Mouse (Mus musculus): ENCODE measurements around the gene Olfr825. TPM values are rescaled to one million over a fixed set of nuclear protein-coding genes. Genes with fewer than 3 reads are reported as not detected.
"Not testable (repeated sequence)": the region's sequence is repeated elsewhere in the genome, so short reads cannot be mapped to it uniquely, and the experiment has no call there.

Gene Olfr825
- not detected in 2 replicates for polyA plus RNA-seq (2015; fragmentation: Nextera tagmentation; extraction: Ambion mirVana)

DNA sequence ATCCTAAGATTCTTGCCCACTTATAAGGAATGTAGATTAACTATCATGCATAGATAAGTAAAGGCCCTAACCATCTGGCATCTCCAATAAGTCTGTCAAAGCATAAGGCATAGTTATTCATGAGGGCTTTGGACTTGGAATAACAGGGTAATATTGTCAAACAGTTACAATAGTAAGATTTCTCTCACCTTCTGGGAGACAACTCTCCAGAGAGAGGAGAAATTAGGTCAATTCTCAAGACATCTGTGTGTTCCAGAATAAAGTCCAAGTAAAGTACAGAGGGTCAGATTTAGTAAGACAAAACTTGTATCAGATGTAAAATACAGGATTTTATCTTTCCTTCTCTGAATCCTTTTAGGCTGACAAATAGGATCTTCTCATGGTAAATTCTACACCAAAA lies at the start of gene Olfr825:
Gene Olfr825 (minus strand): TSS at position 101 of the 400 bp plus-strand sequence.
- no peak within 1 kb of the TSS for H3K4me2 ChIP-seq (ENCODE audit: low read length)
- H3K9me3 ChIP-seq (ENCODE audit: control insufficient read depth, low read length): no peaks in the 10 kb centered on the region
- no peak within 1 kb of the TSS for H3K27ac ChIP-seq (ENCODE audit: low read depth, low read length)
- H3K4me3 ChIP-seq (ENCODE audit: low read length): no peak within 1 kb of the TSS
- H3K27me3 ChIP-seq (replicated peaks; ENCODE audit: control insufficient read depth, insufficient read depth, low read length): no peaks in the 10 kb centered on the region
- H3K9ac ChIP-seq (ENCODE audit: low read depth, low read length): no peak within 1 kb of the TSS
- H3K4me1 ChIP-seq (ENCODE audit: control insufficient read depth, insufficient read depth, low read depth, low read length): no peaks in the 10 kb centered on the region
- H3K36me3 ChIP-seq (ENCODE audit: control insufficient read depth, insufficient read depth, low read length): no peaks in the 10 kb centered on the region
- ATAC-seq: no peak

DNA sequence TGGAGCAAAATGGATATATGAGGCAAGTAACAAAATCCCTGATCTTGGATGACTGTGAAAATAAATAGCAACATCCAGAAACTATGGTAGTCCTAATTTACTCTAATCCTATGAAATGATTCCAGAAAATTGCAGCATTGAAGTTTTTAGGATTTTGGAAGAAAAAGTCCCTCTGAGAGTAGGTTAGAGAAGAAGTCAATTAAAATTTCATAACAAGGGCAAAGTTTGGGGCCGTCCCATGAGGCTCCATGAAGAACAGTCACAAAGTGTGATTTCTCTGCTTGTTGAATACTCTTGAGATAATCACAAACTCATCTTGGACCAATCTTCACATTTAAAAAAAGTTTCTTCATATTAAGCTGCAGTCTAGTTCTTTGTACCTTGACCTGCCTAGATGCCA lies 47.7 kb upstream of the Olfr825 start, which contains the start of gene Olfr827:
Gene Olfr827 (minus strand): TSS at position 101 of the 400 bp plus-strand sequence.
- Histone ChIP-seq H3K4me3 (ENCODE audit: low read length) (no peak within 1 kb of the TSS), H3K36me3 (ENCODE audit: control insufficient read depth, insufficient read depth, low read length) (no peaks in the 10 kb centered on the region), H3K27me3 (replicated peaks; ENCODE audit: control insufficient read depth, insufficient read depth, low read length) (no peaks in the 10 kb centered on the region), H3K9ac (ENCODE audit: low read depth, low read length) (no peak within 1 kb of the TSS), H3K9me3 (ENCODE audit: control insufficient read depth, low read length) (no peaks in the 10 kb centered on the region), H3K27ac (ENCODE audit: low read depth, low read length) (no peak within 1 kb of the TSS), H3K4me2 (ENCODE audit: low read length) (no peak within 1 kb of the TSS), H3K4me1 (ENCODE audit: control insufficient read depth, insufficient read depth, low read depth, low read length) (no peaks in the 10 kb centered on the region)
- no peak for ATAC-seq
- 87% methylated on average over 1 of the region's 1 CpGs for WGBS

DNA sequence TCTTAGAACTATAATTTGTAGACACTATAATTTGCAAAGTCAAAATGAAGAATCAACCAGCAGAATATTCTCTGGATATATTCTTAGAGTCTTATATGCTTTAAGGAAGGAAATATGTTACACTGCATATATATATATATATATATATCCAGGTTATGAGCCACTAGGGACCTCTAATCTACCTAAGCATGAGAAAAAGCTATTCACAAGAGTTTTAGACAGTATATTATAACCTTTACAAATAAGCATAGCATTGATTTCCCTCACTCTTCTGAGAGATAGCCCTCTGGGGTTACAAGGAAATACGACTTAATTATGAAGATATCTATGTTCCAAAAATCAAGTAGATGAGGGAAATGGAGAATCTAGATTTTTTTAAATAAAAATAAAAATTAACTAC lies 17.5 kb upstream of the Olfr825 start, which contains the start of gene Olfr826:
Gene Olfr826 (minus strand): TSS at position 101 of the 400 bp plus-strand sequence.
- no peaks in the 10 kb centered on the region for H3K36me3 ChIP-seq (ENCODE audit: control insufficient read depth, insufficient read depth, low read length)
- 89% methylated on average over 1 of the region's 1 CpGs for WGBS

DNA sequence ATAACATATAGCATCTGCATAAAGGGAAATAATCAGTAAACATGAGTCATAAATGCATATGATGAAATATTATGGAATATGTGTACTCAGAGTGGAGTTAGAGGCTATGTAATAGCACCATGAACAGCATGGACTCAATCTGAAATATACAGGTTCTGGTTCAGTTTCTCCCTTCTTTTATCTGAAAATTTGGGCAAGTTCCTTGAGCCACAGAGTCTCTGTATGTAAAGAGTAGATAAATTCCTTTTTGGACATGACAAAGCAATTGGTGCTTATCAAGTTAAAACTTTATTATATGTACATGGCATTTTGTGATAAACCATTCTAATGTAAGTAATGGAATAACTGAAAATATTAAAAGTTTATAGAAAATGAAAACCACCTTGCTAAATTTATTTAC lies 1.4 kb downstream of the Olfr825 start:
- ATAC-seq: no peak
- Histone ChIP-seq H3K27ac (ENCODE audit: low read depth, low read length) (no peak overlapping the region), H3K4me3 (ENCODE audit: low read length) (no peak overlapping the region), H3K9me3 (ENCODE audit: control insufficient read depth, low read length) (no peaks in the 10 kb centered on the region), H3K4me1 (ENCODE audit: control insufficient read depth, insufficient read depth, low read depth, low read length) (no peaks in the 10 kb centered on the region), H3K4me2 (ENCODE audit: low read length) (no peak overlapping the region), H3K27me3 (replicated peaks; ENCODE audit: control insufficient read depth, insufficient read depth, low read length) (no peaks in the 10 kb centered on the region), H3K36me3 (ENCODE audit: control insufficient read depth, insufficient read depth, low read length) (no peaks in the 10 kb centered on the region), H3K9ac (ENCODE audit: low read depth, low read length) (no peak overlapping the region)

More for the DNA sequence above, 17.5 kb upstream of the Olfr825 start, which contains the start of gene Olfr826:
- Histone ChIP-seq H3K27ac (ENCODE audit: low read depth, low read length) (no peak within 1 kb of the TSS), H3K4me3 (ENCODE audit: low read length) (no peak within 1 kb of the TSS), H3K4me1 (ENCODE audit: control insufficient read depth, insufficient read depth, low read depth, low read length) (no peaks in the 10 kb centered on the region), H3K9me3 (ENCODE audit: control insufficient read depth, low read length) (no peaks in the 10 kb centered on the region), H3K27me3 (replicated peaks; ENCODE audit: control insufficient read depth, insufficient read depth, low read length) (no peaks in the 10 kb centered on the region), H3K4me2 (ENCODE audit: low read length) (no peak within 1 kb of the TSS), H3K9ac (ENCODE audit: low read depth, low read length) (no peak within 1 kb of the TSS)
- ATAC-seq: no peak

DNA sequence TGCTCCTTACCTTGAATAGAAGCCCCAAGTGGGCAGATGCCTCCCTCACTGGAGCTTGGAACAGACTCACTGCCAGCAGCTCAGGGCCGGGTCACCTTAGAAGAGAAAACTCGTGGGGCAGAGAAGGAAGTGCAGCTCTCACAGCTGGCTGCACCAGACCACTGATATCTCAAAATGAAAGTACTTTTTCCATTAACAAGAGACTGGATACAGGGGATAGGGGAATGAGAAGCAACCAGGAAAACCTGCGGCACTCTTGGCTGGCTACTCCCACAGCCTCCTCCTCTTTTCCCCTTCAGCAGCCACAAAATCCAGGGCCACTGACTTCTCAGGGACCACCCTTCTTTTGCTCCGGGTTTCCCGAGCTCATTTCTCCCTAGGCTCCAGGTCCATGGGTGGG lies 22.4 kb downstream of the Olfr825 start:
- Histone ChIP-seq H3K27me3 (replicated peaks; ENCODE audit: control insufficient read depth, insufficient read depth, low read length) (no peaks in the 10 kb centered on the region), H3K4me2 (ENCODE audit: low read length) (no peak overlapping the region), H3K9ac (ENCODE audit: low read depth, low read length) (no peak overlapping the region), H3K27ac (ENCODE audit: low read depth, low read length) (no peak overlapping the region), H3K4me3 (ENCODE audit: low read length) (no peak overlapping the region), H3K9me3 (ENCODE audit: control insufficient read depth, low read length) (no peaks in the 10 kb centered on the region), H3K36me3 (ENCODE audit: control insufficient read depth, insufficient read depth, low read length) (no peaks in the 10 kb centered on the region), H3K4me1 (ENCODE audit: control insufficient read depth, insufficient read depth, low read depth, low read length) (no peaks in the 10 kb centered on the region)
- no peak for ATAC-seq
- WGBS: 86% methylated on average over 5 of the region's 5 CpGs

DNA sequence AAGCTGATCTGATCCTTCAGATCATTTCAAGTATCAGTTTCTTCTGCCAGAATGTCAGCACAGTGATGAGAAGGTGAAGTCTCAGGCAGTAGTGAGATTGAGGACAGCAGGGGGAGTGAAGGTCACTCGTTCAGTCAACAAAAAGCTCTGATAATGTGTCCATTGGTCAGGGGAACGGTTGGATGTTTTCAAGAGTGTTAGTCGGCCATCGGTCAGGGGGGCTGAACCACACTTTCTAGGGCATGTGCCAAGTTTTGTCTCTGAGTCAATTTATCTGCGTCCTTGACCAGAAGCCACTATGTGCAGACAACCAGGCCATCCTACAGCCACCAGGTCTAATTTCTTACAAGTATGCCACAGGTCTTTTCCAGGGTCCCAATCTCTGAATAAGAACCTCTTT lies 24.1 kb downstream of the Olfr825 start:
- not testable (repeated sequence) for H3K27me3 ChIP-seq (replicated peaks; ENCODE audit: control insufficient read depth, insufficient read depth, low read length); H3K27ac ChIP-seq (ENCODE audit: low read depth, low read length); H3K9ac ChIP-seq (ENCODE audit: low read depth, low read length); H3K36me3 ChIP-seq (ENCODE audit: control insufficient read depth, insufficient read depth, low read length); H3K9me3 ChIP-seq (ENCODE audit: control insufficient read depth, low read length); ATAC-seq; H3K4me1 ChIP-seq (ENCODE audit: control insufficient read depth, insufficient read depth, low read depth, low read length); H3K4me3 ChIP-seq (ENCODE audit: low read length); H3K4me2 ChIP-seq (ENCODE audit: low read length)
- WGBS: 87% methylated on average over 5 of the region's 5 CpGs

DNA sequence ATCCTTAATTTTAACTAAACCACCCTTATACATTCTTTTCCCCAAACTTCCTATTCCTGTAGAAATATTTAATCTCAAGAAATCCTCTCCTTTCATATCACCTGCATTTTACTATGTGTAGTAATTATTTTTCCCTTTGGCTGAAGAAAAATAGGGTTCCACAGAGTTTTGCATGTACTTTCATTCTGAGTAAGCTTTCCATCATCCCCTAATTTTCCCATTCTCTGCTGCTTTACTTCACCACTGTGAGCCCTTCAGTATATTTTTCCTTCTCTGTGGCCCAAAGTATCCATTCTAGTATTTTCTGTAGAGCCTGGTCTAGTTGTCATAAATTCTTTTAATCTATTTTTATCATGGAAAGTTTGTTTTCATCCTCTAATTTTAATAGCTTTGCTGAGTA lies 31.8 kb downstream of the Olfr825 start:
- Histone ChIP-seq H3K27ac (ENCODE audit: low read depth, low read length) (no peak overlapping the region), H3K4me1 (ENCODE audit: control insufficient read depth, insufficient read depth, low read depth, low read length) (no peaks in the 10 kb centered on the region), H3K4me3 (ENCODE audit: low read length) (no peak overlapping the region), H3K9me3 (ENCODE audit: control insufficient read depth, low read length) (no peaks in the 10 kb centered on the region), H3K9ac (ENCODE audit: low read depth, low read length) (no peak overlapping the region), H3K4me2 (ENCODE audit: low read length) (no peak overlapping the region), H3K36me3 (ENCODE audit: control insufficient read depth, insufficient read depth, low read length) (no peaks in the 10 kb centered on the region), H3K27me3 (replicated peaks; ENCODE audit: control insufficient read depth, insufficient read depth, low read length) (no peaks in the 10 kb centered on the region)
- ATAC-seq: no peak

DNA sequence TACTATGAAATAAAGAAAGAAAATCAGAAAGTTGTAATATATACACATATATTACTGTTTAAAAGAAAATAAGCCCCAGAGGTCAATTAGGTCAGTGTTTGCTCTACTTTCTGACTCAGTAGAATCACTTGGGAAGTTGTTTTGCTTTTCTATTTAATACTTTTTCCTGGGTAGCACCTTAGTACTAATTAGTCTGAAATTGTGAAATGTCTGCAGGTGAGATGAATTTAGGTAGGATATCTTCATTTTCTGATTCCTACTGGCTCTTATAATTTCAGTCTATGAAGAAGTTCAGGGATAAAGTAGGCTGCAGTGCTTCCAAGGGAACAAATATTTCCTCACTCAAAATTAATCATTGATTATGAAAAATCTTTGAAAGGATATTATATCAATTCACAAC lies 36.7 kb downstream of the Olfr825 start, which contains the start of gene Olfr824:
Gene Olfr824 (minus strand): TSS at position 101 of the 400 bp plus-strand sequence.
- H3K4me2 ChIP-seq (ENCODE audit: low read length); H3K4me3 ChIP-seq (ENCODE audit: low read length); H3K27me3 ChIP-seq (replicated peaks; ENCODE audit: control insufficient read depth, insufficient read depth, low read length); H3K9me3 ChIP-seq (ENCODE audit: control insufficient read depth, low read length); H3K36me3 ChIP-seq (ENCODE audit: control insufficient read depth, insufficient read depth, low read length); H3K4me1 ChIP-seq (ENCODE audit: control insufficient read depth, insufficient read depth, low read depth, low read length); H3K9ac ChIP-seq (ENCODE audit: low read depth, low read length); H3K27ac ChIP-seq (ENCODE audit: low read depth, low read length); ATAC-seq: not testable (repeated sequence)

DNA sequence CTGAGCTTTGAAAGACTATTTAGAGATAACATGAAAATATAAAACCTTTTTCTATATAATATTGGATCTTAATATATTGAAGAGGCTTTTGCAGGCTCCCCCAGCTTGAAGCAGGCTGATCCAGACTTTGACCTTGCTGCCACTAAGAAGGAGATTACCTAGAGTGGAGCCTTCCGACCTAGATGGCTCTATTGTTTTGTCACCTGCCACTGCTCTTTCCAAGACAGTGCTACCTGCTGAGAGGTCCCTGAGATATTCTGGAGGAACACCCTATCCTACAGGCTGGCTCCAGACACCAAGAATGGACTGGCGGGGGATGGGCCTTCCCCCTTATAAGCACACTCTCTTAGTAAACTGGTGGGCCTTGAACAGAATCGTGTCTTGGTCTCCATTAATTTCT lies 50.5 kb downstream of the Olfr825 start:
- not testable (repeated sequence) for H3K9ac ChIP-seq (ENCODE audit: low read depth, low read length); H3K36me3 ChIP-seq (ENCODE audit: control insufficient read depth, insufficient read depth, low read length); H3K4me2 ChIP-seq (ENCODE audit: low read length); H3K27me3 ChIP-seq (replicated peaks; ENCODE audit: control insufficient read depth, insufficient read depth, low read length); H3K4me1 ChIP-seq (ENCODE audit: control insufficient read depth, insufficient read depth, low read depth, low read length); H3K27ac ChIP-seq (ENCODE audit: low read depth, low read length); ATAC-seq; H3K9me3 ChIP-seq (ENCODE audit: control insufficient read depth, low read length); H3K4me3 ChIP-seq (ENCODE audit: low read length)
- WGBS: 68% methylated on average over 3 of the region's 3 CpGs

DNA sequence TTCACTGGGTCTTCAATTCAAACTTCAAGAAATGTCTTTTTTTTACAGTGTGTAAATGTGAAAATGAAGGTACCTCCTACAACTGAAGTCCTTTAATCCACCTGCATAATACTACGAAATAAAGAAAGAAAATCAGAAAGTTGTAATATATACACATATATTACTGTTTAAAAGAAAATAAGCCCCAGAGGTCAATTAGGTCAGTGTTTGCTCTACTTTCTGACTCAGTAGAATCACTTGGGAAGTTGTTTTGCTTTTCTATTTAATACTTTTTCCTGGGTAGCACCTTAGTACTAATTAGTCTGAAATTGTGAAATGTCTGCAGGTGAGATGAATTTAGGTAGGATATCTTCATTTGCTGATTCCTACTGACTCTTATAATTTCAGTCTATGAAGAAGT lies 51.3 kb downstream of the Olfr825 start, which contains the start of gene Olfr823:
Gene Olfr823 (minus strand): TSS at position 101 of the 400 bp plus-strand sequence.
- H3K36me3 ChIP-seq (ENCODE audit: control insufficient read depth, insufficient read depth, low read length); H3K9ac ChIP-seq (ENCODE audit: low read depth, low read length); ATAC-seq; H3K4me3 ChIP-seq (ENCODE audit: low read length); H3K9me3 ChIP-seq (ENCODE audit: control insufficient read depth, low read length); H3K4me1 ChIP-seq (ENCODE audit: control insufficient read depth, insufficient read depth, low read depth, low read length); H3K27me3 ChIP-seq (replicated peaks; ENCODE audit: control insufficient read depth, insufficient read depth, low read length); H3K4me2 ChIP-seq (ENCODE audit: low read length); H3K27ac ChIP-seq (ENCODE audit: low read depth, low read length): not testable (repeated sequence)
- WGBS: 94% methylated on average over 1 of the region's 1 CpGs
